Mouse (Mus musculus): ENCODE results near the gene Stk19. TPM values are rescaled to one million over a fixed set of nuclear protein-coding genes. Genes with fewer than 3 reads are reported as not detected.
A peak's percentile ranks its signal among the peaks of the same experiment; 100 is the strongest.

Stk19 gene
- total RNA-seq, 1 experiment, result 32.6 TPM

- in situ Hi-C loops (cut with MboI; ENCODE audit: low sequenced_read_pairs in 2 of 2, unreplicated experiment in 2 of 2), result no loop called here
- H3K27ac ChIP-seq (ENCODE audit: insufficient read depth, low read depth, low read length, poor library complexity, severe bottlenecking), result no peak within 1 kb of the TSS
- H3K36me3 ChIP-seq (ENCODE audit: control insufficient read depth, insufficient read depth, low read length, poor library complexity, severe bottlenecking), result no peaks in the 10 kb centered on the region
- peak within 1 kb of the TSS; percentile 24 to 39; a peak in 2 of 4 replicates for H3K4me3 ChIP-seq (ENCODE audit: insufficient read depth in 1 of 2, low read depth in 1 of 2, low read length in 2 of 2, poor library complexity in 1 of 2, severe bottlenecking in 1 of 2)
- TF ChIP-seq ZNF384 (IDR thresholded peaks at IDR 0.05; ENCODE audit: low read depth, low read length) (no peak), ZC3H11A (IDR thresholded peaks at IDR 0.05; ENCODE audit: borderline replicate concordance, low read depth, low read length) (no peak), CHD2 (IDR thresholded peaks at IDR 0.05; ENCODE audit: low read depth, low read length) (no peak), HCFC1 (IDR thresholded peaks at IDR 0.05; ENCODE audit: borderline replicate concordance, insufficient read depth, low read length) (no peak), MAFK (IDR thresholded peaks at IDR 0.05; ENCODE audit: insufficient read depth, low read depth, low read length) (no peak)
- H3K9me3 ChIP-seq (ENCODE audit: control insufficient read depth, insufficient read depth, low read depth, low read length), result no peaks in the 10 kb centered on the region
- no peak within 1 kb of the TSS for H3K9ac ChIP-seq (ENCODE audit: insufficient read depth, low read depth, low read length, poor library complexity, severe bottlenecking)
- peaks cover 0 to 3% of the 10 kb centered on the region in 2 experiments; a peak in 2 of 4 replicates for H3K4me1 ChIP-seq (ENCODE audit: control insufficient read depth in 2 of 2, insufficient read depth in 2 of 2, low read length in 2 of 2, poor library complexity in 1 of 2)
- no peak for DNase-seq (ENCODE audit: low read depth, low spot score)
Measured at GRCm38 (mm10) chr17:34881683-34882310, 45.1 kb upstream of the Stk19 start, which contains the start of gene Gm20547. Gene Gm20547 (minus strand): TSS chr17:34882042.

- in situ Hi-C loops (cut with MboI; ENCODE audit: low sequenced_read_pairs in 2 of 2, unreplicated experiment in 2 of 2), result no loop called here
- TF ChIP-seq HCFC1 (IDR thresholded peaks at IDR 0.05; ENCODE audit: borderline replicate concordance, insufficient read depth, low read length) (no peak), CHD2 (IDR thresholded peaks at IDR 0.05; ENCODE audit: low read depth, low read length) (no peak), ZNF384 (IDR thresholded peaks at IDR 0.05; ENCODE audit: low read depth, low read length) (no peak), MAFK (IDR thresholded peaks at IDR 0.05; ENCODE audit: insufficient read depth, low read depth, low read length) (no peak), ZC3H11A (IDR thresholded peaks at IDR 0.05; ENCODE audit: borderline replicate concordance, low read depth, low read length) (no peak)
- DNase-seq (ENCODE audit: low read depth, low spot score), result no peak
- H3K4me3 ChIP-seq (ENCODE audit: insufficient read depth in 1 of 2, low read depth in 1 of 2, low read length in 2 of 2, poor library complexity in 1 of 2, severe bottlenecking in 1 of 2), result no peak overlapping the region
- H3K27ac ChIP-seq (ENCODE audit: insufficient read depth, low read depth, low read length, poor library complexity, severe bottlenecking), result no peak overlapping the region
- H3K9ac ChIP-seq (ENCODE audit: insufficient read depth, low read depth, low read length, poor library complexity, severe bottlenecking), result no peak overlapping the region
- peaks cover 0 to 3% of the 10 kb centered on the region in 2 experiments; a peak in 2 of 4 replicates for H3K4me1 ChIP-seq (ENCODE audit: control insufficient read depth in 2 of 2, insufficient read depth in 2 of 2, low read length in 2 of 2, poor library complexity in 1 of 2)
- H3K36me3 ChIP-seq (ENCODE audit: control insufficient read depth, insufficient read depth, low read length, poor library complexity, severe bottlenecking), result no peaks in the 10 kb centered on the region
- no peaks in the 10 kb centered on the region for H3K9me3 ChIP-seq (ENCODE audit: control insufficient read depth, insufficient read depth, low read depth, low read length)
Measured at GRCm38 (mm10) chr17:34881166-34881565, 44.4 kb upstream of the Stk19 start.

- in situ Hi-C loops (cut with MboI; ENCODE audit: low sequenced_read_pairs in 2 of 2, unreplicated experiment in 2 of 2), result no loop called here
- Histone ChIP-seq H3K4me3 (ENCODE audit: insufficient read depth in 1 of 2, low read depth in 1 of 2, low read length in 2 of 2, poor library complexity in 1 of 2, severe bottlenecking in 1 of 2) (peak within 1 kb of the TSS in 1 of 2 experiments; percentile 23; a peak in 1 of 4 replicates), H3K4me1 (ENCODE audit: control insufficient read depth in 2 of 2, insufficient read depth in 2 of 2, low read length in 2 of 2, poor library complexity in 1 of 2) (peaks cover 0 to 3% of the 10 kb centered on the region in 2 experiments; a peak in 2 of 4 replicates), H3K36me3 (ENCODE audit: control insufficient read depth, insufficient read depth, low read length, poor library complexity, severe bottlenecking) (no peaks in the 10 kb centered on the region), H3K27ac (ENCODE audit: insufficient read depth, low read depth, low read length, poor library complexity, severe bottlenecking) (no peak within 1 kb of the TSS), H3K9ac (ENCODE audit: insufficient read depth, low read depth, low read length, poor library complexity, severe bottlenecking) (no peak within 1 kb of the TSS), H3K9me3 (ENCODE audit: control insufficient read depth, insufficient read depth, low read depth, low read length) (no peaks in the 10 kb centered on the region)
- no peak for DNase-seq (ENCODE audit: low read depth, low spot score)
- no peak for TF ChIP-seq ZC3H11A (IDR thresholded peaks at IDR 0.05; ENCODE audit: borderline replicate concordance, low read depth, low read length)
- TF ChIP-seq ZNF384 (IDR thresholded peaks at IDR 0.05; ENCODE audit: low read depth, low read length), result no peak
- no peak for TF ChIP-seq HCFC1 (IDR thresholded peaks at IDR 0.05; ENCODE audit: borderline replicate concordance, insufficient read depth, low read length)
- TF ChIP-seq MAFK (IDR thresholded peaks at IDR 0.05; ENCODE audit: insufficient read depth, low read depth, low read length), result no peak
- no peak for TF ChIP-seq CHD2 (IDR thresholded peaks at IDR 0.05; ENCODE audit: low read depth, low read length)
Measured at GRCm38 (mm10) chr17:34879336-34879879, 42.7 kb upstream of the Stk19 start, which contains the start of gene Zbtb12. Gene Zbtb12 (plus strand): TSS chr17:34879483.

GRCm38 (mm10) chr17:34874321-34874720 is 37.6 kb upstream of the Stk19 start:
- Histone ChIP-seq H3K27ac (ENCODE audit: insufficient read depth, low read depth, low read length, poor library complexity, severe bottlenecking) (no peak overlapping the region), H3K9ac (ENCODE audit: insufficient read depth, low read depth, low read length, poor library complexity, severe bottlenecking) (no peak overlapping the region), H3K4me3 (ENCODE audit: insufficient read depth in 1 of 2, low read depth in 1 of 2, low read length in 2 of 2, poor library complexity in 1 of 2, severe bottlenecking in 1 of 2) (no peak overlapping the region), H3K9me3 (ENCODE audit: control insufficient read depth, insufficient read depth, low read depth, low read length) (no peaks in the 10 kb centered on the region), H3K4me1 (ENCODE audit: control insufficient read depth in 2 of 2, insufficient read depth in 2 of 2, low read length in 2 of 2, poor library complexity in 1 of 2) (peaks cover 0 to 2% of the 10 kb centered on the region in 2 experiments; a peak in 1 of 4 replicates), H3K36me3 (ENCODE audit: control insufficient read depth, insufficient read depth, low read length, poor library complexity, severe bottlenecking) (no peaks in the 10 kb centered on the region)
- DNase-seq (ENCODE audit: low read depth, low spot score), result no peak
- in situ Hi-C loops (cut with MboI; ENCODE audit: low sequenced_read_pairs in 2 of 2, unreplicated experiment in 2 of 2), result no loop called here
- TF ChIP-seq CHD2 (IDR thresholded peaks at IDR 0.05; ENCODE audit: low read depth, low read length) (no peak), ZNF384 (IDR thresholded peaks at IDR 0.05; ENCODE audit: low read depth, low read length) (no peak), ZC3H11A (IDR thresholded peaks at IDR 0.05; ENCODE audit: borderline replicate concordance, low read depth, low read length) (no peak), HCFC1 (IDR thresholded peaks at IDR 0.05; ENCODE audit: borderline replicate concordance, insufficient read depth, low read length) (no peak), MAFK (IDR thresholded peaks at IDR 0.05; ENCODE audit: insufficient read depth, low read depth, low read length) (no peak)
